17 mouse cellular contexts compared by ENCODE assay signal in the genomic region with DNA sequence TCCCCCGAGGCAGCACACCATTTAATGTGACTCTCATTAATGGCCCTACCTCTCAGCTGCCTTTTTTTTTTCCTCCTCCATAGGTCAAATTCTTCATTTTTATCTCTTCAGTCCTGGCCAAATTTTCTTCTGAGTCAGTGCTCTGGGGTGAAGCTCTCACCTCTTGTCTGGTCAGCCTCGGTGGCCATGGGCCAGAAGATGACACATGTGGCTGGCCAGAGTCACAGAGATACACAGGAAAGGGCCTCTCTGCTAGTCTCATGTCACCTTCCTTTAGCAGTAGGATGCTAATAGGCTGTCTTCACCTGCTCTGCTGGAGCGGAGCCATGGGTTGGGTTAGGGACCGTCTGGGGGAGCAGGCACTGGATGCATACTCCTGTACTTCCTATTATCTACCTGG. TPM values are rescaled to one million over a fixed set of nuclear protein-coding genes. Genes with fewer than 3 reads are reported as not detected.
"Had no signal": no experiment of that assay in that cellular context is flagged by ENCODE, and none has a peak within 500 bp of the region (broad histone marks: within the 10 kb centered on the region; RNA-seq: fewer than 3 reads in every experiment).

No protein-coding gene starts in this region.

- H3K9ac ChIP-seq: limb, embryonic 13.5 days; liver, embryonic 14.5 days; neural tube, embryonic 15.5 days had no signal

- H3K4me1 ChIP-seq: limb, embryonic 13.5 days had no signal

- DNase-seq: kidney, adult 9 months; kidney, postnatal 4 days; left cerebral cortex, postnatal 4 days; lung, adult 18-20 months; lung, postnatal 4 days; right cerebral cortex, adult 18-20 months; thymus, postnatal 4 days had no signal

- H3K27me3 ChIP-seq: neural tube, embryonic 15.5 days had no signal

- H3K4me3 ChIP-seq: layer of hippocampus, adult 2 months; limb, embryonic 13.5 days; myocyte; neural tube, embryonic 15.5 days had no signal

- H3K9me3 ChIP-seq: limb, embryonic 13.5 days; neural tube, embryonic 15.5 days had no signal

- H3K27ac ChIP-seq: kidney, postnatal 0 days; layer of hippocampus, adult 2 months; limb, embryonic 13.5 days; liver, embryonic 14.5 days; neural tube, embryonic 15.5 days; stomach, postnatal 0 days had no signal

- H3K36me3 ChIP-seq: limb, embryonic 13.5 days had no signal

- H3K4me2 ChIP-seq: limb, embryonic 13.5 days; neural tube, embryonic 15.5 days had no signal

RNA-seq across cellular contexts. Expression of a gene that starts 11.1 kb away (rescaled TPM):
- total RNA-seq: megakaryocyte-erythroid progenitor cell, adult 5-6 weeks had no signal
- polyA plus RNA-seq: liver, adult 2 months had no signal

RNA-seq across cellular contexts. Expression of a gene that starts 54.3 kb away (rescaled TPM):
- total RNA-seq: liver, adult 2 months; megakaryocyte-erythroid progenitor cell, adult 5-6 weeks had no signal
- polyA plus RNA-seq: kidney, postnatal 0 days; limb, embryonic 13.5 days; liver, adult 2 months; liver, embryonic 14.5 days; myocyte; neural tube, embryonic 11.5 days; stomach, postnatal 0 days had no signal

RNA-seq across cellular contexts. Expression of a gene that starts 58.8 kb away (rescaled TPM):
- total RNA-seq: megakaryocyte-erythroid progenitor cell, adult 5-6 weeks had no signal
